Mouse (Mus musculus) liver, embryonic 16.5 days (tissue): Measurements from ENCODE around the gene Mia3. TPM values are rescaled to one million over a fixed set of nuclear protein-coding genes. Genes with fewer than 3 reads are reported as not detected.

ENCODE experiments used
- ATAC-seq: fragments of 200-750 bp; cut with Nextera tagmentation; 2 replicates; pipeline ENCODE4 v1.8.0; 2017; ENCODE audit warnings: low read depth, mild to moderate bottlenecking, moderate number of reproducible peaks, moderate library complexity
- H3K27ac ChIP-seq: fragments of 300-500 bp; sonication (generic); 2 replicates; pipeline ENCODE4 v1.5.1; 2014; ENCODE audit warnings: mild to moderate bottlenecking, low read length
- H3K27me3 ChIP-seq: fragments of 300-500 bp; sonication (generic); 2 replicates; pipeline ENCODE4 v1.6.1; 2014; ENCODE audit warnings: low read depth, low read length, mixed read lengths; ENCODE audit not compliant: control insufficient read depth, insufficient read depth
- H3K36me3 ChIP-seq: fragments of 300-500 bp; sonication (generic); 2 replicates; pipeline ENCODE4 v1.6.1; 2014; ENCODE audit warnings: mild to moderate bottlenecking; ENCODE audit not compliant: control insufficient read depth, insufficient read depth
- H3K4me1 ChIP-seq: fragments of 300-500 bp; sonication (generic); 2 replicates; pipeline ENCODE4 v1.6.1; 2014; ENCODE audit warnings: low read depth, low read length, mixed read lengths; ENCODE audit not compliant: control insufficient read depth
- H3K4me2 ChIP-seq: fragments of 300-500 bp; sonication (generic); 2 replicates; pipeline ENCODE4 v1.6.1; 2014; ENCODE audit warnings: low read depth, low read length, mixed read lengths
- H3K4me3 ChIP-seq: fragments of 300-500 bp; sonication (generic); 2 replicates; pipeline ENCODE4 v1.5.1; 2014; ENCODE audit warnings: low read depth, mild to moderate bottlenecking, low read length
- H3K9ac ChIP-seq: fragments of 300-500 bp; sonication (generic); 2 replicates; pipeline ENCODE4 v1.6.1; 2014; ENCODE audit warnings: low read depth, low read length
- H3K9me3 ChIP-seq: fragments of 300-500 bp; sonication (generic); replicated peaks from 2 replicates; pipeline ENCODE4 v1.6.1; 2016; ENCODE audit warnings: low read length; ENCODE audit not compliant: control insufficient read depth
- WGBS: fragments of 180-500 bp; shearing (Covaris S2); extraction: QIAGEN DNeasy Blood & Tissue Kit; methylation state at CpG from one replicate; pipeline ENCODE4 v1.1.7; 2014; ENCODE audit not compliant: insufficient replicate concordance; 5-methylcytosine and 5-hydroxymethylcytosine counted together
- polyA plus RNA-seq: library from polyadenylated mRNA; unstranded; fragments of >200 nt; fragmentation: Nextera tagmentation; extraction: Ambion mirVana; gene quantifications from 2 replicates; pipeline ENCODE4 v1.2.1, GENCODE M21; 2015

Gene Mia3
- polyA plus RNA-seq, 1 experiment from 2014 or later: 30.5 TPM

GRCm38 (mm10) chr1:183297473-183297885 is 71.9 kb downstream of the Mia3 start:
- peak overlapping the region; percentile 64 for H3K4me3 ChIP-seq
- H3K9ac ChIP-seq: peak overlapping the region; percentile 47
- H3K4me2 ChIP-seq: peak overlapping the region; percentile 60
- no peaks in the 10 kb centered on the region for H3K4me1 ChIP-seq
- no peaks in the 10 kb centered on the region for H3K9me3 ChIP-seq
- H3K36me3 ChIP-seq: no peaks in the 10 kb centered on the region; the same call in 1 of the 2 replicates
- 1% methylated on average over 30 of the region's 30 CpGs for WGBS
- H3K27me3 ChIP-seq: no peaks in the 10 kb centered on the region
- ATAC-seq: peak; percentile 62
- H3K27ac ChIP-seq: peak overlapping the region; percentile 59

GRCm38 (mm10) chr1:183296877-183297383 is 72.4 kb downstream of the Mia3 start, which contains the start of gene Brox:
Brox (minus strand) TSS chr1:183297269.
- no peaks in the 10 kb centered on the region for H3K27me3 ChIP-seq
- peak; percentile 88 for ATAC-seq
- under 1% methylated on average over 39 of the region's 39 CpGs for WGBS

GRCm38 (mm10) chr1:183296465-183296864 is 72.9 kb downstream of the Mia3 start, which contains the start of gene Aida:
Aida (plus strand) TSS chr1:183296590.
- Histone ChIP-seq H3K9me3 (no peaks in the 10 kb centered on the region), H3K4me1 (no peaks in the 10 kb centered on the region), H3K27me3 (no peaks in the 10 kb centered on the region), H3K9ac (peak within 1 kb of the TSS; percentile 64), H3K27ac (peak within 1 kb of the TSS; percentile 59), H3K4me2 (peak within 1 kb of the TSS; percentile 60), H3K36me3 (peaks cover 8% of the 10 kb centered on the region), H3K4me3 (peak within 1 kb of the TSS; percentile 64)
- peak; percentile 2 for ATAC-seq
- under 1% methylated on average over 26 of the region's 26 CpGs for WGBS

More at GRCm38 (mm10) chr1:183296877-183297383, 72.4 kb downstream of the Mia3 start, which contains the start of gene Brox:
- Histone ChIP-seq H3K36me3 (peaks cover 5% of the 10 kb centered on the region), H3K4me2 (peak within 1 kb of the TSS; percentile 60), H3K4me3 (peak within 1 kb of the TSS; percentile 64), H3K27ac (peak within 1 kb of the TSS; percentile 59), H3K9ac (peak within 1 kb of the TSS; percentile 64), H3K4me1 (no peaks in the 10 kb centered on the region), H3K9me3 (no peaks in the 10 kb centered on the region)

- WGBS: 88% methylated on average over 4 of the region's 4 CpGs
- Histone ChIP-seq H3K36me3 (peaks cover 37% of the 10 kb centered on the region), H3K4me3 (no peak overlapping the region)
Observed at GRCm38 (mm10) chr1:183289576-183289975, 79.8 kb downstream of the Mia3 start.

DNA sequence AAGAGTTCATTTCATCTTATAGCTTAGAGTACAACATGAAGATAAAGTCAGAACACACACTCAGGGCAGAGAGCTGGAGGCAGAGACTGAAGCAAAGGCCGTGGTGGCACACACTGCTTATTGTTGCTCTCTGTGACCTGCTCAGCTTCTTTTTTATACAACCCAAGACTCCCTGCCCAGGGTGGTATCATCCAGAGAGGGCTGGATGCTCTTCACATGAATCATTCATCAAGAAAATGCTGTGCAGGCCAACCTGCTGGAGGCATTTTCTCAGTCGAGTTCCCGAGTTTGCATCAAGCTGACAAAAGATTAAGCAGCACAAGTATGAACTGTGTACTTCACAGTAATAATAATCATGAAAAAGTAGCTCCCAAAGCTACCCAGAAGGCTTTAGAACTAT is 81.0 kb downstream of the Mia3 start:
- Histone ChIP-seq H3K4me3 (no peak overlapping the region), H3K4me2 (no peak overlapping the region), H3K27me3 (no peaks in the 10 kb centered on the region), H3K9me3 (no peaks in the 10 kb centered on the region), H3K36me3 (peaks cover 46% of the 10 kb centered on the region), H3K27ac (no peak overlapping the region), H3K9ac (no peak overlapping the region), H3K4me1 (no peaks in the 10 kb centered on the region)
- no peak for ATAC-seq
- WGBS: 78% methylated on average over 3 of the region's 3 CpGs

More at GRCm38 (mm10) chr1:183289576-183289975, 79.8 kb downstream of the Mia3 start:
- H3K27ac ChIP-seq: no peak overlapping the region
- H3K9me3 ChIP-seq: no peaks in the 10 kb centered on the region
- no peak for ATAC-seq
- H3K27me3 ChIP-seq: no peaks in the 10 kb centered on the region
- no peaks in the 10 kb centered on the region for H3K4me1 ChIP-seq
- no peak overlapping the region for H3K9ac ChIP-seq
- H3K4me2 ChIP-seq: no peak overlapping the region

Other genes starting within 250 kb of the Mia3 start
- 3.0 and 3.3 TPM in 2 replicates for gene Disp1, start 148.0 kb downstream of the Mia3 start, polyA plus RNA-seq
- gene Aida, start 73.0 kb downstream of the Mia3 start, polyA plus RNA-seq: 14.0 and 14.2 TPM in 2 replicates
- gene Brox, start 72.3 kb downstream of the Mia3 start, polyA plus RNA-seq: 20.8 and 21.0 TPM in 2 replicates
- gene Taf1a, start 19.4 kb upstream of the Mia3 start, polyA plus RNA-seq: 3.9 TPM in 2 replicates
- not detected in 2 replicates for gene Hhipl2, start 48.7 kb upstream of the Mia3 start, polyA plus RNA-seq